8 mouse cellular contexts compared by ENCODE assay signal in the genomic region with DNA sequence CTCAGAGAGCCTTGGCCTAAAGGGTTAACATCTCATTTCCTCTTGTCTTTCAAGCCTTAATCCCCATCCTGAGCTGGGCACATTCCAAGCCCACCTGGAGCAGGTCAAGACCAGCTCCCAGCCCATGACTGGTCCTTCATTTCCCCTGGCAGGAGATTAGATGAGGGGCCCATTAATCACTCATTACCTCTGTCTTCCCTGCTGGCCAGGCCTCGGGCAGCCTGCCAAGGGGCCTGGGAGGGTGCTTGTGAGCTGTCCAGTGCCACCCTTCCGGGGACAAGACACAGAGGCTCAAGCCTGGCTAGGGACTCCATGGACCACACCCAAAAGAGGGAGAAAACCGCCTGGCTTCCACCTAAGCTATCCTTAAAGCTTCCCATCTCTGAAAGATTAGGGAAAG. TPM values are rescaled to one million over a fixed set of nuclear protein-coding genes. Genes with fewer than 3 reads are reported as not detected.
DNase-seq lines count a peak whose midpoint lies in the region; ATAC-seq lines count a peak whose summit lies in the region.
"Had no signal": no experiment of that assay in that cellular context is flagged by ENCODE, and none has a peak within 500 bp of the region (broad histone marks: within the 10 kb centered on the region; RNA-seq: fewer than 3 reads in every experiment).

No protein-coding gene starts in this region.

- H3K9me3 ChIP-seq in midbrain, embryonic 11.5 days (ENCODE audit: control insufficient read depth, low read length): no peaks in the 10 kb centered on the region
- no peaks in the 10 kb centered on the region for H3K9me3 ChIP-seq in midbrain, embryonic 10.5 days (replicated peaks)
- H3K9me3 ChIP-seq in kidney, embryonic 14.5 days (ENCODE audit: control insufficient read depth, low read length): no peaks in the 10 kb centered on the region
- no peaks in the 10 kb centered on the region for H3K9me3 ChIP-seq in neural tube, embryonic 15.5 days (replicated peaks)
- H3K9me3 ChIP-seq: embryonic facial prominence, embryonic 13.5 days had no signal

- peaks cover 27% of the 10 kb centered on the region for H3K4me1 ChIP-seq in midbrain, embryonic 11.5 days (ENCODE audit: control insufficient read depth, insufficient read depth, low read length)
- H3K4me1 ChIP-seq in midbrain, embryonic 10.5 days: peaks cover 72% of the 10 kb centered on the region
- peaks cover 55% of the 10 kb centered on the region for H3K4me1 ChIP-seq in kidney, embryonic 14.5 days (ENCODE audit: control insufficient read depth, insufficient read depth, low read length)
- peaks cover 62% of the 10 kb centered on the region for H3K4me1 ChIP-seq in neural tube, embryonic 15.5 days

- no peak overlapping the region for H3K9ac ChIP-seq in midbrain, embryonic 11.5 days (ENCODE audit: low read length)
- peak overlapping the region; percentile 12; the same call in 1 of the 2 replicates for H3K9ac ChIP-seq in kidney, embryonic 14.5 days (ENCODE audit: low read depth, low read length)
- no peak overlapping the region for H3K9ac ChIP-seq in neural tube, embryonic 15.5 days (replicated peaks)
- H3K9ac ChIP-seq: embryonic facial prominence, embryonic 13.5 days had no signal

- WGBS in midbrain, embryonic 11.5 days: 32% methylated on average over 3 of the region's 3 CpGs
- 26% methylated on average over 3 of the region's 3 CpGs for WGBS in midbrain, embryonic 10.5 days
- WGBS in kidney, embryonic 14.5 days: 23% methylated on average over 3 of the region's 3 CpGs
- 34% methylated on average over 3 of the region's 3 CpGs for WGBS in neural tube, embryonic 15.5 days

- no peak overlapping the region for H3K4me2 ChIP-seq in midbrain, embryonic 11.5 days
- H3K4me2 ChIP-seq in kidney, embryonic 14.5 days (replicated peaks; ENCODE audit: low read depth, low read length): peak overlapping the region; percentile 92
- peak overlapping the region; percentile 11; the same call in 1 of the 2 replicates for H3K4me2 ChIP-seq in neural tube, embryonic 15.5 days
- H3K4me2 ChIP-seq: embryonic facial prominence, embryonic 13.5 days had no signal

- H3K27ac ChIP-seq in midbrain, embryonic 11.5 days (ENCODE audit: low read depth, low read length): no peak overlapping the region
- no peak overlapping the region for H3K27ac ChIP-seq in midbrain, embryonic 10.5 days (replicated peaks)
- peak overlapping the region; percentile 24; the same call in 1 of the 2 replicates for H3K27ac ChIP-seq in kidney, embryonic 14.5 days (ENCODE audit: low read depth, low read length)
- H3K27ac ChIP-seq in neural tube, embryonic 15.5 days (replicated peaks): peak overlapping the region; percentile 13; the same call in 1 of the 2 replicates
- H3K27ac ChIP-seq: embryonic facial prominence, embryonic 13.5 days had no signal

- no peaks in the 10 kb centered on the region for H3K36me3 ChIP-seq in midbrain, embryonic 11.5 days (ENCODE audit: control insufficient read depth, insufficient read depth, low read length)
- 0 out of 2 replicates have a peak, but pooled peaks cover 4% of the 10 kb centered on the region for H3K36me3 ChIP-seq in midbrain, embryonic 10.5 days
- H3K36me3 ChIP-seq in kidney, embryonic 14.5 days (ENCODE audit: control insufficient read depth, insufficient read depth, low read length): 0 out of 2 replicates have a peak, but pooled peaks cover 3% of the 10 kb centered on the region
- H3K36me3 ChIP-seq in neural tube, embryonic 15.5 days: no peaks in the 10 kb centered on the region
- H3K36me3 ChIP-seq: embryonic facial prominence, embryonic 13.5 days had no signal

- H3K4me3 ChIP-seq in midbrain, embryonic 11.5 days (ENCODE audit: low read depth, low read length): no peak overlapping the region
- no peak overlapping the region for H3K4me3 ChIP-seq in midbrain, embryonic 10.5 days
- H3K4me3 ChIP-seq in kidney, embryonic 14.5 days (ENCODE audit: low read length): no peak overlapping the region
- no peak overlapping the region for H3K4me3 ChIP-seq in neural tube, embryonic 15.5 days (replicated peaks)
- H3K4me3 ChIP-seq: embryonic facial prominence, embryonic 13.5 days had no signal

- no peak for ATAC-seq in midbrain, embryonic 11.5 days (ENCODE audit: low FRiP score)
- ATAC-seq in kidney, embryonic 14.5 days (ENCODE audit: low FRiP score, low TSS enrichment): no peak; the same call in 1 of the 2 replicates
- ATAC-seq in neural tube, embryonic 15.5 days (ENCODE audit: low FRiP score): peak; percentile 36; the same call in 1 of the 2 replicates

- peaks cover 19% of the 10 kb centered on the region for H3K27me3 ChIP-seq in midbrain, embryonic 11.5 days (ENCODE audit: control insufficient read depth, insufficient read depth, low read length)
- H3K27me3 ChIP-seq in midbrain, embryonic 10.5 days (ENCODE audit: low read depth, poor library complexity, severe bottlenecking): peaks cover 83% of the 10 kb centered on the region
- no peaks in the 10 kb centered on the region for H3K27me3 ChIP-seq in kidney, embryonic 14.5 days (ENCODE audit: control insufficient read depth, insufficient read depth, low read length)
- H3K27me3 ChIP-seq in neural tube, embryonic 15.5 days (replicated peaks): 0 out of 2 replicates have a peak, but pooled peaks cover 9% of the 10 kb centered on the region

- peak; percentile 79 for DNase-seq in midbrain, embryonic 11.5 days (ENCODE audit: low spot score, missing footprints)
- DNase-seq in midbrain, embryonic 10.5 days (ENCODE audit: low spot score): no peak
- DNase-seq in embryo, embryonic 11 days: peak; percentile 39
- no peak for DNase-seq in right cerebral cortex, adult 18-20 months
- DNase-seq in spleen, postnatal 4 days (ENCODE audit: low spot score in 2 of 2): no peak

RNA-seq across cellular contexts. Expression of a gene that starts 3.6 kb away (rescaled TPM):
- polyA plus RNA-seq in midbrain, embryonic 11.5 days (2014; fragmentation: Nextera tagmentation; extraction: Ambion mirVana): 6.3 and 6.4 TPM in 2 replicates
- 4.1 and 9.6 TPM in 2 replicates for polyA plus RNA-seq in midbrain, embryonic 10.5 days (2016; fragmentation: Nextera tagmentation; extraction: Ambion mirVana)
- 24.9 and 38.7 TPM in 2 replicates for polyA plus RNA-seq in kidney, embryonic 14.5 days (2014; fragmentation: Nextera tagmentation; extraction: Ambion mirVana)
- polyA plus RNA-seq in neural tube, embryonic 15.5 days (2015; fragmentation: Nextera tagmentation; extraction: Ambion mirVana): 6.8 and 7.9 TPM in 2 replicates

Comparison
In these comparisons a context has a peak if more than half of its experiments do, and no peak if none do; other contexts are left out.
1. DNase-seq: peak in midbrain, embryonic 11.5 days (single experiment) and embryo, embryonic 11 days (single experiment); none in midbrain, embryonic 10.5 days (single experiment), right cerebral cortex, adult 18-20 months (single experiment) and spleen, postnatal 4 days (0 of 2).
2. H3K27ac ChIP-seq: peak in kidney, embryonic 14.5 days (single experiment) and neural tube, embryonic 15.5 days (single experiment); none in midbrain, embryonic 11.5 days (single experiment) and midbrain, embryonic 10.5 days (single experiment).